Mouse (Mus musculus): ENCODE measurements around the gene Chd1. TPM values are rescaled to one million over a fixed set of nuclear protein-coding genes. Genes with fewer than 3 reads are reported as not detected.

Chd1 gene
- total RNA-seq, 2 experiments from 2014 or later: 39.4 TPM

DNA sequence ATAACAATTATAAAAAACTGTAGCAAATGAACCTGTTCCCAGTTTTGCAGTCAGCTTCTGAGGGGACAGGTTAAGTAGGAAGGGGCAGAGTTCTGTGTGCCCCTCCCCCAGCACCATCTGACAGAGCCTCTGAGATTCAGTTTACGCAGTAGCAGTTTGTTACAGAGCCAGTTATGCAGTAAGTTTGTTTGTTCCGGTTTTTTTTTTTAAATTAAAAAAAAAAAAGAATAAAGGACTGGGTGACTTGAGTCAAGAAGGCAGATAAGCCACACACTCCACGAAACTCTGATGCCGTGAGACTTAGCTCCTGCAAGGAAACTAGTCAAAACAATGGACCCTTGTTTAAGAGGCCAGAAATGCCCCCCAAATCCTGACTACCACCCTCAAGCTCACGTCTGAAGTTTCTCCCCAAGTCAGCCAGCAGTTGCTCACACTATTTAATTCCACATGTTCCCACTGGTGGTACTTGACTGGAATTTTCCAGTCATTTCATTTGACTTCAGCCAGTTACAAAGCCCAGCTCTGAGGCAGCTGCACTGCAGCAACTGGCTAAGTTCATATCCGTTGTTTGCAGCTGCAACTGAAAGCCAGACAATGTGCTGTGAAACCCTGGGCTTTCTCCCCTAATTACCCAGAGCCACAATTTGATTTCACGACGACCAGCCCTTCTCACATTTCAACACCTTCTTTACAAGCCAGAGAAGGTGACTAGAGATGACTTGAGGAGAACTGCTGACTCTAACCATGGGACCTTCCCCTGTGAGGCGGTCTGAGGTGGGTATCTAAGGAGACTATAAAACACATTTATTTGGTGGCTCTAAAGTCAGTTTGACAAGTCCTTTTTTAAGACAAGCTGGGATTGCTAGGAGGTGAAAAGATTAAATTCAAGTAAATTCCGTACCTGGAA lies 104.0 kb downstream of the Chd1 start:
- DNase-seq (ENCODE audit: low spot score in 2 of 2): no peak

DNA sequence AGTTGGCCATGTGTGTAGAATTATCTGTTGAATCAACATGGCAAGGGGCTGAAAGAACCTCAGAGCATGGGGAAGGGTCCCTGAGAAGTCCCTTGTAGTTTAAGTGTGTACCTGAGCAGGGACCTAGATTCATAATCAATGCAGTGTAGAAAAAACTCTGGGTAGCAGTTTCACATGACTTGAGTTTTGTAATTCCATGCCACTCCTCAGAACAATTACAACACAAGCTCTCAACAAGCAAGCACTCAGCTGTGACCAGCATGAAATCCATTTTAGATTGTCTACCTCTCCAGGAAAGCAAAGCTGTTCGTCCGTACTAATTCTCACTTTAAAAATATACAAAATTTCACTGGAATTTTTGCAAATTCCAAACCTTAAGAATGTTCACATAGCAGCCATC lies 105.2 kb downstream of the Chd1 start:
- DNase-seq (ENCODE audit: low spot score in 2 of 2): no peak

DNA sequence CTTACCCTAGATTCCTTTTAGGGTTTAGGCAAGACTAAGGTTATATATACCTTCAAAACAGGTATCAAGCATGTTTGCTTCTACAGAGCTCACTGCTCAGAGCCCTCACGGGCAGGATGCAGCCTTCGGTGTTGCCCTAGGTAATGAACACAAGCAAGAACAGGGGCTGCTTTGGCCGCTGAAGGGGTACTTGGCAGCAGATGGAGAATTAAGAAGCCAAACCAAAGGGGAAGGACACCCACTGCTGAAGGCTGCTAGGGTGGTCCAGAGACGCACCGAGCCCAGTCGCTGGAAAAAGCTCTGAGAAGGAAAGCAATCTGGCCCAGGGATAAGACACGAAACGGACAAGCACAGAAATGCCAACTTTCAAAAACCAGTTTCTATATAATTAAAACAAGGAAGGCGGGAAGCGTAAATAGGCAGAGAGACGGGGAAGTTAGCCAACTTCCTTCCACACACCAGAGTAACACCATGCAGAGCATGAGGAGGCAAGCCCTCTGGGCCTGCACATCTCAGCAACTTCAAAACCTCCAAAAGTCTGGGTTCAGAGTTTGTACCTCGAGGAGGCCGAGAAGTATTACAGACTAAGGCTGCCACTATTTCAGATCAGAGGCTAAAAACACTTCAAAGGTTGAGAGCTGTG lies 107.5 kb downstream of the Chd1 start:
- DNase-seq (ENCODE audit: low spot score in 2 of 2): no peak

DNA sequence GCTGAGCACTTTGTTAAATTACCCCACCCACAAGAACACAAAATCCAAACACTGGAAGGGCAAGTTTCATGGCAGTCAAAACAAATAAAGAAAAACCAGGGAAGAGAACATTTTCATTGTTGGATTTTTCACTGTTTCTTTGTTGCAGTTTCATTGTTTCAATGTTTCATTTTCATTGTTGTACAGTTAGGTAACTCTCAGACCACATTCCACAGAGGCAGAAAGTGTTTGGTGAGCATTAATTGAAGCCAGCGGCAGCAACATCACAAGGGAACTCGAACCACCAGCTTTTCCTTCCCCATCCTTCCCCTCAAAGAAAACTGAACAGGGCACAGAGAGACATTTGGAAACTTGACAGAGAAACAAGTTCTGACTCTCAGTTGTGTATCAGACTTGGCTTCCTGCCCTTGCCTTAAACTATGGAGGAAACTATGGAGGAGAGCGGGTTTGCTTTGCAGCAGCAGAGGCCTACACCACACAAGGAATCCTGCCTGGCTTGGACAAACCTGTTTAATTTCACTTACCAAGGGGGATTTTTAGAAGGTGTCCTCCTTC lies 109.0 kb downstream of the Chd1 start:
- no peak for DNase-seq (ENCODE audit: low spot score in 2 of 2)

DNA sequence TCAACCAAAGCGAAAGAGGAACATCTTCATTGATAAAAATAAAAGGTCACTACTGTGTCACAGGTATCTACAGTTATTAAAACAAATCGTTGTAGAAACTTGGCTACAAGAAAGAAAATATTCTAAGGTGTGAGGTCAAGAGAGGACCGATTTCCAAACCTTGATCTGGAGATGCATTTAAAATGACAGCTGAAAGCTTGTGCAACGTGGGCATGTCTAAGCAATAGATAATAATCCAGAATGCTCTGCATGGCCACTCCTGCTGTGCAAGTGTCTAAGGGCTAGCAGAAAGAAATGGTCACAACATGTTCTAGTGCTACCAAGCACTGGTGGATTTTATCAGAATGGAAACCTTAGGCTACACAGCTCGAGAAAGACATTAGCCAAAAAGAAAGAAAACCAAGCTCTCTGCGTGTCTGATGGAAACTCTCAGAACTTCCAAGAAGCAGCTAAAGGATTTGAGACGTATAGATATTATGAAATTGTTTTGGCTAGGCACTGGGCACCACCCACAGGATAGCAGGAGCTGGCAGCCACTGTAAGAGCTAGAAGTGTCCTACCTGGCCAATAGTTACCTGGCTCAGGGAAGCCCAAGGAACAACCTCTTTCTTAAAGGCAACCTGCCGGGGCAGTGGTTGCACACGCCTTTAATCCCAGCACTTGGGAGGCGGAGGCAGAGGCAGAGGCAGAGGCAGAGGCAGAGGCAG lies 110.7 kb downstream of the Chd1 start:
- no peak for DNase-seq (ENCODE audit: low spot score in 2 of 2)

GRCm38 (mm10) chr17:15816379-15817095 lies 111.8 kb downstream of the Chd1 start:
- no peak for DNase-seq (ENCODE audit: low spot score in 2 of 2)

GRCm38 (mm10) chr17:15817096-15817450 lies 112.3 kb downstream of the Chd1 start:
- no peak for DNase-seq (ENCODE audit: low spot score in 2 of 2)

GRCm38 (mm10) chr17:15817634-15818033 lies 112.9 kb downstream of the Chd1 start:
- DNase-seq (ENCODE audit: low spot score in 2 of 2): no peak

DNA sequence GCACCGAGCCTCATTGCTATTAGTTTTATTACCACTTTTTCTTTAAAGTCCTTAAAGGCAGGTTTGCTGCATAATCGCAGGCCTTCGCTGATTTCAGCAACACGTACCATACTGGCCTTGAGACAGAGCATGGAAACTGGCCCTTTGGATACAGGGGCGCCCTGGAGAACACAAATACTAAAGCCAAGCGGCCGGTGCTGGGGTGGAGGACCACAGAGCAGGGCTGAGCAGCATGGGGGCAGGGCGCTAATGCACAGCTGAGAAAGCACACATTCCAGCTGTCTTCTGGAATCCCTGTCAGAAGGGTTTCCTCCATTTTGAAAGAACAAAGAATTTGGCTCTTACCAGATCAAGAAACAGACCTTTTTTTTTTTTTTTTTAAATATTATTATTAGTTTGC lies 113.6 kb downstream of the Chd1 start:
- DNase-seq (ENCODE audit: low spot score in 2 of 2): no peak

- no peak for DNase-seq (ENCODE audit: low spot score in 2 of 2)
Observed at GRCm38 (mm10) chr17:15820146-15820545, 115.4 kb downstream of the Chd1 start.

DNA sequence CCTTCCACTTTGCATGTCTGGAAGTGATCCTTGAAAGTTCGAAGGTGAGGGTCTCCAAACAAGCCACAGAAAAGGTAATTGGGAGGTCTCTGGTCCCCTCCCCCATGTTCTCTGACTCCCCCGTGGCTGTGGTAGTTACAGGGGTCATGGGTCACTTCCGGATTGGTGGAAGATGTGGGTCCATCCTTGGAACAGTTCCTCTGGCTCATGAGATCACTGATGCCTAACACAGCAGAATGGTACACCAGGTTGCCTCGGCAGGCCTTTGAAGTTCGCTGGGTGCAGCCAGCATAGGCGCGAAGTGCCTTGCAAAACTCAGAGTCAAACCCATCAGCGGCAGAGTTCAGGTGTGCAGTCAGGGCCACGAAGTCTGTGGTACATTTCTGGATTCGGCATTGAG lies 116.0 kb downstream of the Chd1 start:
- no peak for DNase-seq (ENCODE audit: low spot score in 2 of 2)

- DNase-seq (ENCODE audit: low spot score in 2 of 2): no peak
Observed at GRCm38 (mm10) chr17:15821706-15822105, 116.9 kb downstream of the Chd1 start.

Other genes starting within 250 kb of the Chd1 start
- gene Psmb1, start 205.2 kb upstream of the Chd1 start, total RNA-seq (2021): 100 to 1,000 TPM; 174 to 182 TPM
- gene Tbp, start 205.1 kb upstream of the Chd1 start, total RNA-seq (2021): 10 to 100 TPM; 44.1 to 45.5 TPM
- 10 to 100 TPM; 34.3 to 40.0 TPM for gene Pdcd2, start 177.7 kb upstream of the Chd1 start, total RNA-seq (2021)
- gene Prdm9, start 140.6 kb upstream of the Chd1 start, total RNA-seq (2021): 1 to 10 TPM; 5.1 to 6.5 TPM
- gene Rgmb, start 126.1 kb downstream of the Chd1 start, total RNA-seq (2021): 10 to 100 TPM; 20.5 to 25.1 TPM